Comparison of ENCODE assay signal across 8 mouse cellular contexts in the genomic region with DNA sequence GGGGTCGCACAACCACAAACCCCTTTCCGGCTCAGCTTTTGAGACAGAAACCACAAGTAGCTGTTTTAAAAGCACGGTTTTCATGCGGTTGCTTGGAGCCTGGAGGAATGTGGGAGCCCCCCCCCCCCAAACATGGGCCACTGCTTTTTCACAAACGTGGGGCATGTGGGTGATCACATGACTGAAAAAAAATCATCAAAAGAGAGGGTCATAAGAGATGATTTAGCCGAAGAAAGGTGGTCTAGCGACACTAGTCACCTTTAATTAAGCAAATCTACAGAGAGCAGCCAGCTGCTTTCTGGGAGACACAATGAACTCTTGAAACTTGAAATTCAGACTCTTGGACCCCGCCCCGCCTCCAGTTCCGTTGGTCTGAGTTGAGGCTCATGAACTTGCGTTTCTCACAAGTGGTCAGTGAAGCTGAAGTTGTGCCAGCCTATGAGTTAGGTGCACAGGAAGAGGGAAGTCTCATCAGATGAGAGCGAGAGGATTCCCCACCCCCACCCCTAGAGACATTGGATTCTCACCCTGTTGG. TPM values are rescaled to one million over a fixed set of nuclear protein-coding genes. Genes with fewer than 3 reads are reported as not detected.
DNase-seq lines count a peak whose midpoint lies in the region; ATAC-seq and TF ChIP-seq lines count a peak whose summit lies in the region.

No protein-coding gene starts in this region.

- H3K36me3 ChIP-seq in hindbrain, embryonic 16.5 days (ENCODE audit: control insufficient read depth, insufficient read depth, low read length), result no peaks in the 10 kb centered on the region
- no peaks in the 10 kb centered on the region for H3K36me3 ChIP-seq in liver, embryonic 16.5 days (ENCODE audit: control insufficient read depth, insufficient read depth)

- intact Hi-C loops in left cerebral cortex, postnatal 25 days (cut with DNase I), result loop anchor here (1.0 to 5.0 kb wide), 3 partner anchors 70 to 153 kb away; no protein-coding TSS in a partner anchor

- no peaks in the 10 kb centered on the region for H3K9me3 ChIP-seq in hindbrain, embryonic 16.5 days (ENCODE audit: control insufficient read depth, low read length)
- H3K9me3 ChIP-seq in liver, embryonic 16.5 days (replicated peaks; ENCODE audit: control insufficient read depth, low read length), result no peaks in the 10 kb centered on the region

- WGBS in hindbrain, embryonic 16.5 days, result 21% methylated on average over 12 of the region's 12 CpGs
- 7% methylated on average over 12 of the region's 12 CpGs for WGBS in liver, embryonic 16.5 days (ENCODE audit: insufficient replicate concordance)
- WGBS in olfactory bulb, adult 2 months, result 38% methylated on average over 12 of the region's 12 CpGs

- no peak overlapping the region for H3K27ac ChIP-seq in hindbrain, embryonic 16.5 days (ENCODE audit: low read depth, low read length)
- H3K27ac ChIP-seq in liver, embryonic 16.5 days (ENCODE audit: low read length), result peak overlapping the region; percentile 65
- no peak overlapping the region for H3K27ac ChIP-seq in olfactory bulb, adult 2 months (ENCODE audit: insufficient read depth, low read depth, low read length)

- peak; percentile 36 for DNase-seq in adrenal gland, adult 2 months
- no peak for DNase-seq in adrenal gland, postnatal 25 days
- no peak for DNase-seq in left cerebral cortex, postnatal 25 days (ENCODE audit: low spot score in 2 of 2)
- DNase-seq in frontal cortex, postnatal 36 days (ENCODE audit: low spot score in 2 of 2), result no peak

- TF ChIP-seq CTCF in olfactory bulb, adult 2 months (IDR thresholded peaks at IDR 0.05; ENCODE audit: insufficient read depth, low read depth, low read length), result no peak

- H3K4me3 ChIP-seq in hindbrain, embryonic 16.5 days (ENCODE audit: low read length), result peak overlapping the region; percentile 83
- H3K4me3 ChIP-seq in liver, embryonic 16.5 days (ENCODE audit: low read depth, low read length), result peak overlapping the region; percentile 71
- peak overlapping the region; percentile 32; the same call in 1 of the 2 replicates for H3K4me3 ChIP-seq in olfactory bulb, adult 2 months (ENCODE audit: insufficient read depth, low read depth, low read length)

- H3K4me2 ChIP-seq in hindbrain, embryonic 16.5 days (ENCODE audit: low read length), result peak overlapping the region; percentile 97
- H3K4me2 ChIP-seq in liver, embryonic 16.5 days (ENCODE audit: low read depth, low read length), result peak overlapping the region; percentile 95

- ATAC-seq in common myeloid progenitor, adult 5-6 weeks (replicated peaks; ENCODE audit: low read depth, poor library complexity, severe bottlenecking), result peak; percentile 4; the same call in 1 of the 2 replicates
- no peak for ATAC-seq in hindbrain, embryonic 16.5 days
- ATAC-seq in liver, embryonic 16.5 days (ENCODE audit: low read depth), result no peak

- no peak for TF ChIP-seq POLR2A in olfactory bulb, adult 2 months (IDR thresholded peaks at IDR 0.05; ENCODE audit: insufficient read depth, low read depth, low read length)

- H3K27me3 ChIP-seq in hindbrain, embryonic 16.5 days (replicated peaks; ENCODE audit: control insufficient read depth, insufficient read depth, low read length), result 0 out of 2 replicates have a peak, but pooled peaks cover 2% of the 10 kb centered on the region
- H3K27me3 ChIP-seq in liver, embryonic 16.5 days (ENCODE audit: control insufficient read depth, insufficient read depth, low read depth, low read length), result no peaks in the 10 kb centered on the region

- peak overlapping the region; percentile 85 for H3K9ac ChIP-seq in hindbrain, embryonic 16.5 days (ENCODE audit: low read depth, low read length)
- peak overlapping the region; percentile 75 for H3K9ac ChIP-seq in liver, embryonic 16.5 days (ENCODE audit: low read depth, low read length)

- H3K4me1 ChIP-seq in hindbrain, embryonic 16.5 days (ENCODE audit: control insufficient read depth, insufficient read depth, low read depth, low read length), result peaks cover 9% of the 10 kb centered on the region
- peaks cover 17% of the 10 kb centered on the region for H3K4me1 ChIP-seq in liver, embryonic 16.5 days (ENCODE audit: control insufficient read depth, low read depth, low read length)
- H3K4me1 ChIP-seq in olfactory bulb, adult 2 months (ENCODE audit: control insufficient read depth, insufficient read depth, low read length), result peaks cover 14% of the 10 kb centered on the region

RNA-seq across cellular contexts. Expression of gene Iqgap2, which starts 1.0 kb away (rescaled TPM):
- 100 to 1,000 TPM; 107 to 186 TPM for total RNA-seq in adrenal gland, adult 2 months (2021)
- 9.0 and 9.5 TPM in 2 replicates for polyA plus RNA-seq in adrenal gland, adult 2 months (2012; rRNA removed)
- total RNA-seq in adrenal gland, postnatal 25 days (2021), result 147 and 157 TPM in 2 replicates
- 185 and 209 TPM in 2 replicates for total RNA-seq in common myeloid progenitor, adult 5-6 weeks (2017)
- polyA plus RNA-seq in hindbrain, embryonic 16.5 days (2015; fragmentation: Nextera tagmentation; extraction: Ambion mirVana), result 3.5 and 3.8 TPM in 2 replicates
- 19.3 and 20.3 TPM in 2 replicates for polyA plus RNA-seq in liver, embryonic 16.5 days (2015; fragmentation: Nextera tagmentation; extraction: Ambion mirVana)
- polyA plus RNA-seq in olfactory bulb, adult 2 months (2012; ENCODE audit: insufficient read depth, insufficient read length, low replicate concordance, missing spikeins), result not detected in 2 replicates
- total RNA-seq in left cerebral cortex, postnatal 25 days (2021), result 10 to 100 TPM; 16.8 to 19.0 TPM

Comparison
In these comparisons a context has a peak if more than half of its experiments do, and no peak if none do; other contexts are left out.
1. H3K4me3 ChIP-seq: peak in every context shown above with its lines; median percentile 83 in hindbrain, embryonic 16.5 days; 71 in liver, embryonic 16.5 days; 32 in olfactory bulb, adult 2 months.